Mouse (Mus musculus) liver, adult 2 months (tissue): ENCODE measurements at regions not wholly inside any gene's neighbourhood (a gene's known extent, or its start where the extent isn't known, plus 50 kb on each side); places are given as distances from the start of the nearest gene placed in this dataset.

Source experiments
- CTCF ChIP-seq: fragments of 200-500 bp; IDR thresholded peaks from 2 replicates; pipeline ENCODE4 v1.5.1; 2011; ENCODE audit warnings: low read depth, low read length, control low read depth
- POLR2A ChIP-seq: fragments of 200-500 bp; IDR thresholded peaks from 2 replicates; pipeline ENCODE4 v1.6.1; 2011; ENCODE audit warnings: low read length, control low read depth; ENCODE audit not compliant: insufficient read depth; ENCODE audit errors: extremely low read depth

- TF ChIP-seq CTCF (no peak), POLR2A (no peak)
Measured at GRCm38 (mm10) chr6:94953658-94954057, 163.4 kb upstream of the Kbtbd8 start.
